Mouse (Mus musculus) CH12.LX (cell line): ENCODE data around the gene Wdr81. TPM values are rescaled to one million over a fixed set of nuclear protein-coding genes. Genes with fewer than 3 reads are reported as not detected.

ENCODE experiments used
- DNase-seq: peaks from one replicate; pipeline ENCODE4 v3.0.0-alpha.2; 2013; ENCODE audit errors: extremely low read depth
- H3K27ac ChIP-seq: 2 replicates; pipeline ENCODE4 v1.5.1; 2012; ENCODE audit warnings: low read depth, mild to moderate bottlenecking, control low read depth, moderate library complexity; ENCODE audit not compliant: insufficient read depth
- H3K27me3 ChIP-seq: replicated peaks from 2 replicates; pipeline ENCODE3; 2012; ENCODE audit warnings: inconsistent platforms
- H3K36me3 ChIP-seq, 2 experiments: replicated peaks in 1 of 2; 2 replicates each; pipeline versions ENCODE3 to v1.6.1; 2012; ENCODE audit warnings: inconsistent platforms in 1 of 2, low read length in 1 of 2, mild to moderate bottlenecking in 1 of 2, mixed read lengths in 1 of 2, moderate library complexity in 1 of 2; ENCODE audit not compliant: control insufficient read depth in 1 of 2, insufficient read depth in 1 of 2
- H3K4me1 ChIP-seq, 2 experiments: 2 replicates each; pipeline ENCODE4 v1.6.1; 2012; ENCODE audit warnings: inconsistent platforms in 1 of 2, moderate library complexity in 1 of 2; ENCODE audit not compliant: insufficient read depth in 2 of 2, control insufficient read depth in 1 of 2
- H3K4me2 ChIP-seq: 2 replicates; pipeline ENCODE4 v1.6.1; 2012; ENCODE audit warnings: low read depth, mild to moderate bottlenecking, control low read depth; ENCODE audit not compliant: poor library complexity, insufficient read depth, severe bottlenecking
- H3K4me3 ChIP-seq, 3 experiments: fragments of 150-350 bp in 1 of 3; sonication (generic) in 1 of 3; replicated peaks in 1 of 3; 2 replicates each; pipeline versions ENCODE3 to v1.5.1; 2011 to 2012; ENCODE audit warnings: low read depth in 2 of 3, low read length in 2 of 3, mild to moderate bottlenecking in 2 of 3, moderate library complexity in 2 of 3, control low read depth in 1 of 3, improper control_type of control experiment in 1 of 3, inconsistent platforms in 1 of 3, mixed read lengths in 1 of 3; ENCODE audit not compliant: poor library complexity in 1 of 3
- H3K79me2 ChIP-seq: replicated peaks from 2 replicates; pipeline ENCODE4 v1.6.1; 2012; ENCODE audit warnings: mild to moderate bottlenecking, moderate library complexity; ENCODE audit not compliant: control insufficient read depth, poor library complexity, insufficient read depth, severe bottlenecking; ENCODE audit errors: extremely low read depth
- H3K9ac ChIP-seq: 2 replicates; pipeline ENCODE4 v1.6.1; 2012; ENCODE audit warnings: low read depth, mild to moderate bottlenecking, control low read depth, moderate library complexity; ENCODE audit not compliant: insufficient read depth
- H3K9me3 ChIP-seq: replicated peaks from 2 replicates; pipeline ENCODE3; 2012; ENCODE audit warnings: low read length, inconsistent platforms, mixed read lengths
- BHLHE40 ChIP-seq: IDR thresholded peaks from 2 replicates; pipeline ENCODE4 v1.6.1; 2011; ENCODE audit warnings: mild to moderate bottlenecking, low read depth, low read length, improper control_type of control experiment
- CHD1 ChIP-seq: IDR thresholded peaks from 2 replicates; pipeline ENCODE4 v1.6.1; 2012; ENCODE audit warnings: low read depth, low read length, improper control_type of control experiment, inconsistent platforms
- E2F4 ChIP-seq: IDR thresholded peaks from 2 replicates; pipeline ENCODE4 v1.6.1; 2011; ENCODE audit warnings: low read depth, low read length, improper control_type of control experiment; ENCODE audit not compliant: insufficient replicate concordance
- GABPA ChIP-seq: IDR thresholded peaks from 2 replicates; pipeline ENCODE4 v1.6.1; 2012; ENCODE audit warnings: low read depth, low read length, improper control_type of control experiment, inconsistent platforms; ENCODE audit not compliant: insufficient replicate concordance
- JUND ChIP-seq: conservative IDR thresholded peaks from 2 replicates; pipeline ENCODE4 v1.6.1; 2011; ENCODE audit warnings: low read depth, low read length, improper control_type of control experiment
- MAZ ChIP-seq: IDR thresholded peaks from 2 replicates; pipeline ENCODE4 v1.6.1; 2012; ENCODE audit warnings: low read depth, mild to moderate bottlenecking, inconsistent platforms, low read length, improper control_type of control experiment, moderate library complexity
- MYC ChIP-seq: IDR thresholded peaks from 2 replicates; pipeline ENCODE4 v1.6.1; 2011; ENCODE audit warnings: low read depth, mild to moderate bottlenecking, improper control_type of control experiment, low read length
- NELFE ChIP-seq: IDR thresholded peaks from 2 replicates; pipeline ENCODE4 v1.6.1; 2011; ENCODE audit warnings: low read depth, low read length, improper control_type of control experiment
- NRF1 ChIP-seq: IDR thresholded peaks from 2 replicates; pipeline ENCODE4 v1.6.1; 2014; ENCODE audit warnings: low read depth, mild to moderate bottlenecking, inconsistent platforms, low read length, improper control_type of control experiment, moderate library complexity
- PAX5 ChIP-seq: IDR thresholded peaks from 2 replicates; pipeline ENCODE4 v1.6.1; 2012; ENCODE audit warnings: low read length, inconsistent platforms, mixed read lengths
- POLR2A ChIP-seq: IDR thresholded peaks from 2 replicates; pipeline ENCODE4 v1.6.1; 2011; ENCODE audit warnings: low read depth, mild to moderate bottlenecking, improper control_type of control experiment, low read length
- POLR2AphosphoS2 ChIP-seq: IDR thresholded peaks from 2 replicates; pipeline ENCODE4 v1.6.1; 2011; ENCODE audit warnings: low read depth, low read length, improper control_type of control experiment
- RAD21 ChIP-seq: IDR thresholded peaks from 2 replicates; pipeline ENCODE4 v1.6.1; 2011; ENCODE audit warnings: low read depth, mild to moderate bottlenecking, low read length, improper control_type of control experiment, moderate library complexity
- RCOR1 ChIP-seq: conservative IDR thresholded peaks from 2 replicates; pipeline ENCODE4 v1.6.1; 2012; ENCODE audit warnings: low read depth, mild to moderate bottlenecking, inconsistent platforms, low read length, improper control_type of control experiment
- SMC3 ChIP-seq: IDR thresholded peaks from 2 replicates; pipeline ENCODE4 v1.6.1; 2011; ENCODE audit warnings: low read depth, low read length, improper control_type of control experiment
- TCF12 ChIP-seq: IDR thresholded peaks from 2 replicates; pipeline ENCODE4 v1.6.1; 2014; ENCODE audit warnings: low read depth, mild to moderate bottlenecking, inconsistent platforms, low read length, improper control_type of control experiment
- UBTF ChIP-seq: IDR thresholded peaks from 2 replicates; pipeline ENCODE4 v1.6.1; 2012; ENCODE audit warnings: low read depth, mild to moderate bottlenecking, inconsistent platforms, low read length, improper control_type of control experiment, moderate library complexity
- USF1 ChIP-seq: IDR thresholded peaks from 2 replicates; pipeline ENCODE4 v1.6.1; 2014; ENCODE audit warnings: low read depth, mild to moderate bottlenecking, inconsistent platforms, low read length, improper control_type of control experiment
- USF2 ChIP-seq: conservative IDR thresholded peaks from 2 replicates; pipeline ENCODE4 v1.6.1; 2011; ENCODE audit warnings: low read depth, low read length, improper control_type of control experiment
- ZNF384 ChIP-seq: IDR thresholded peaks from 2 replicates; pipeline ENCODE4 v1.6.1; 2012; ENCODE audit warnings: low read depth, low read length, improper control_type of control experiment, inconsistent platforms
- dilution Hi-C: fragments of 300-500 bp; cut with MboI; formaldehyde crosslinking; loops from 2 replicates; pipeline ENCODE4 v1.14.3; 2020; ENCODE audit warnings: low sequenced_read_pairs; ENCODE audit not compliant: extremely low pct_unique_long_range_greater_than_20kb, extremely low pct_ligation_motif_present
- in situ Hi-C: fragments of 300-500 bp; cut with MboI; formaldehyde crosslinking; loops from 3 replicates; pipeline ENCODE4 v1.14.3; 2019; ENCODE audit warnings: low sequenced_read_pairs, low pct_ligation_motif_present, low pct_unique_long_range_greater_than_20kb, mixed read lengths
- polyA plus RNA-seq: library from polyadenylated mRNA; unstranded; fragments of >175 nt; gene quantifications from 2 replicates; pipeline ENCODE4 v1.2.1, GENCODE M21; 2012; ENCODE audit warnings: low read depth; ENCODE audit not compliant: insufficient read length
- total RNA-seq, 2 experiments: library from RNA; depleted of rRNA; stranded (reverse); fragments of 300-350 nt in 1 of 2; fragments of >200 nt in 1 of 2; gene quantifications; 2 replicates each; pipeline ENCODE4 v1.2.3; 2012 to 2014

The Wdr81 gene
- total and polyA plus RNA-seq, 3 experiments = 3.1 to 16.3 (median 13.7) TPM

- Histone ChIP-seq H3K9ac (no peak overlapping the region), H3K4me1 (peaks cover 32 to 81% of the 10 kb centered on the region in 2 experiments)
- in situ Hi-C loops = no loop called here
Observed at GRCm38 (mm10) chr11:75452812-75453557, 1.5 kb downstream of the Wdr81 start.

GRCm38 (mm10) chr11:75452081-75452480, 2.4 kb downstream of the Wdr81 start:
- in situ Hi-C loops (no loop called here), dilution Hi-C loops (no loop called here)
- no peak for TF ChIP-seq USF1
- TF ChIP-seq TCF12 = no peak
- TF ChIP-seq POLR2A = no peak
- no peak for TF ChIP-seq ZNF384
- no peak for TF ChIP-seq NRF1
- no peak for TF ChIP-seq GABPA
- TF ChIP-seq RCOR1 = no peak
- no peak for TF ChIP-seq USF2
- no peak for TF ChIP-seq UBTF
- no peak for TF ChIP-seq MYC
- no peak for TF ChIP-seq NELFE
- no peak for TF ChIP-seq PAX5
- no peak for TF ChIP-seq POLR2AphosphoS2
- TF ChIP-seq E2F4 = no peak
- TF ChIP-seq CHD1 = no peak
- TF ChIP-seq RAD21 = no peak
- no peak for TF ChIP-seq BHLHE40
- no peak for TF ChIP-seq JUND
- no peak for TF ChIP-seq MAZ
- Histone ChIP-seq H3K36me3 (peaks cover 40 to 57% of the 10 kb centered on the region in 2 experiments), H3K27me3 (no peaks in the 10 kb centered on the region), H3K4me3 (no peak overlapping the region), H3K27ac (no peak overlapping the region), H3K9me3 (no peaks in the 10 kb centered on the region), H3K9ac (no peak overlapping the region), H3K4me2 (no peak overlapping the region), H3K79me2 (no peaks in the 10 kb centered on the region), H3K4me1 (peaks cover 24 to 72% of the 10 kb centered on the region in 2 experiments)
- no peak for DNase-seq

More at GRCm38 (mm10) chr11:75452812-75453557, 1.5 kb downstream of the Wdr81 start:
- Histone ChIP-seq H3K4me3 (no peak overlapping the region), H3K4me2 (no peak overlapping the region), H3K79me2 (no peaks in the 10 kb centered on the region), H3K9me3 (no peaks in the 10 kb centered on the region), H3K27ac (no peak overlapping the region), H3K27me3 (no peaks in the 10 kb centered on the region), H3K36me3 (peaks cover 34 to 48% of the 10 kb centered on the region in 2 experiments)
- dilution Hi-C loops = no loop called here
- TF ChIP-seq GABPA (no peak), NELFE (no peak), E2F4 (no peak), NRF1 (no peak), SMC3 (no peak)
- no peak for DNase-seq
